Mouse (Mus musculus) thymus, adult 2 months (tissue): ENCODE data around the gene Avil. TPM values are rescaled to one million over a fixed set of nuclear protein-coding genes. Genes with fewer than 3 reads are reported as not detected.

Experiments used
- DNase-seq: peaks from one replicate; pipeline ENCODE4 v3.0.0; 2021
- H3K27ac ChIP-seq: fragments of 200-500 bp; 2 replicates; pipeline ENCODE4 v1.5.1; 2012; ENCODE audit warnings: low read length, control low read depth; ENCODE audit not compliant: control insufficient read depth, insufficient read depth
- H3K27me3 ChIP-seq: fragments of 200-500 bp; 2 replicates; pipeline ENCODE4 v1.6.1; 2012; ENCODE audit warnings: mild to moderate bottlenecking, low read length, moderate library complexity, mixed read lengths; ENCODE audit not compliant: control insufficient read depth, insufficient read depth
- H3K36me3 ChIP-seq: fragments of 200-500 bp; 2 replicates; pipeline ENCODE4 v1.6.1; 2012; ENCODE audit warnings: mild to moderate bottlenecking, low read length, moderate library complexity; ENCODE audit not compliant: control insufficient read depth, insufficient read depth
- H3K4me1 ChIP-seq: fragments of 200-500 bp; replicated peaks from 2 replicates; pipeline ENCODE4 v1.6.1; 2012; ENCODE audit warnings: low read length; ENCODE audit not compliant: control insufficient read depth, insufficient read depth
- H3K4me3 ChIP-seq: fragments of 200-500 bp; 2 replicates; pipeline ENCODE4 v1.5.1; 2012; ENCODE audit warnings: mild to moderate bottlenecking, low read length, control low read depth, moderate library complexity; ENCODE audit not compliant: control insufficient read depth, insufficient read depth
- CTCF ChIP-seq: fragments of 200-500 bp; IDR thresholded peaks from 2 replicates; pipeline ENCODE4 v1.5.1; 2012; ENCODE audit warnings: mild to moderate bottlenecking, control low read depth, low read length, moderate library complexity, borderline replicate concordance; ENCODE audit not compliant: control insufficient read depth, poor library complexity, insufficient read depth; ENCODE audit errors: extremely low read depth
- POLR2A ChIP-seq: fragments of 200-500 bp; IDR thresholded peaks from 2 replicates; pipeline ENCODE4 v1.6.1; 2012; ENCODE audit warnings: mild to moderate bottlenecking, low read length, control low read depth, moderate library complexity; ENCODE audit not compliant: control insufficient read depth, poor library complexity, insufficient read depth; ENCODE audit errors: extremely low read depth
- WGBS: fragments of 180-500 bp; shearing (Covaris S2); methylation state at CpG from one replicate; pipeline ENCODE4 v1.1.7; 2018; 5-methylcytosine and 5-hydroxymethylcytosine counted together
- polyA plus RNA-seq: library from polyadenylated mRNA; depleted of rRNA; stranded (reverse); fragments of >200 nt; gene quantifications from 2 replicates; pipeline ENCODE4 v1.2.3, GENCODE M21; 2012

The Avil gene
- polyA plus RNA-seq, 1 experiment = 0.97 TPM

GRCm38 (mm10) chr10:126961757-126962156, 38.8 kb upstream of the Avil start:
- no peak overlapping the region for H3K27ac ChIP-seq
- no peak for DNase-seq
- H3K36me3 ChIP-seq = no peaks in the 10 kb centered on the region
- H3K27me3 ChIP-seq = no peaks in the 10 kb centered on the region
- TF ChIP-seq POLR2A (no peak), CTCF (no peak)
- H3K4me3 ChIP-seq = no peak overlapping the region
- no peaks in the 10 kb centered on the region for H3K4me1 ChIP-seq
- 92% methylated on average over 10 of the region's 10 CpGs for WGBS

DNA sequence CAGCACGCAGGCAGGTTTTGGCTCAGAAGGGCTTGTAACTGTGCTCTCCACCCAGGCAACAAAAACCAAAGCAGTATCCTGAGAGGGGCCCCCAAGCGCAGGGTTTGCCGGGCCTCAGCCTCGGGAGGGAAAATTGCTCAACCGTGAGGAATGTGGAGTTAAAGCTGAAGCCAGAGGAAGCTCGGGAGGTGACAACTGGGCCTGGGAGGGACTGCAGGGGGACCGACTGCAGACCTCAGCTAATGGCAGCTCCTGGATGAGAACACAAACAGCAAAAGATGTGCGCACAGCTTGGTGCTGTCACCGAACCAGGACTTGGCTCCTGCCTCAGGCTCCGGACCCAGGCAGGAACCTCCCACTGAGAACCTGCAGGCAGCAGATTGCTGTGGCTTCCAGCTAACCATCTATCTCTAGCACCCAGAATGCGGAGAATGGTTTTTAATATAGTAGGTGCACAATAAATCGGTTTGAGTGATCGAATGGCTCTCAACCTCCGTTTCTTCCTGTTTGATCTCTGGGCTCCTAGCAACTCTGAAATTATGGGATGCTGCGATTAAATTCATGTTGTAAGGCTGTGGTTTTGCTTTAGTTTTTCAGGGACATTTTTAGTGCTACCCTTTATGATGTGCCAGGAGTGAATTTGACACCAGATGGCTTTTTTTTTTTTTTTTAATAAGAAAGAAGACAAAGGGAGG, 38.1 kb upstream of the Avil start:
- WGBS = 67% methylated on average over 15 of the region's 15 CpGs
- TF ChIP-seq CTCF = no peak
- no peak for TF ChIP-seq POLR2A
- Histone ChIP-seq H3K27me3 (no peaks in the 10 kb centered on the region), H3K36me3 (no peaks in the 10 kb centered on the region), H3K4me1 (no peaks in the 10 kb centered on the region), H3K27ac (no peak overlapping the region), H3K4me3 (no peak overlapping the region)
- DNase-seq = no peak

GRCm38 (mm10) chr10:126962966-126963330, 37.6 kb upstream of the Avil start:
- no peak overlapping the region for H3K27ac ChIP-seq
- TF ChIP-seq POLR2A (no peak), CTCF (no peak)
- no peaks in the 10 kb centered on the region for H3K27me3 ChIP-seq
- H3K4me1 ChIP-seq = no peaks in the 10 kb centered on the region
- no peak overlapping the region for H3K4me3 ChIP-seq
- H3K36me3 ChIP-seq = no peaks in the 10 kb centered on the region
- WGBS = 92% methylated on average over 6 of the region's 6 CpGs
- no peak for DNase-seq

DNA sequence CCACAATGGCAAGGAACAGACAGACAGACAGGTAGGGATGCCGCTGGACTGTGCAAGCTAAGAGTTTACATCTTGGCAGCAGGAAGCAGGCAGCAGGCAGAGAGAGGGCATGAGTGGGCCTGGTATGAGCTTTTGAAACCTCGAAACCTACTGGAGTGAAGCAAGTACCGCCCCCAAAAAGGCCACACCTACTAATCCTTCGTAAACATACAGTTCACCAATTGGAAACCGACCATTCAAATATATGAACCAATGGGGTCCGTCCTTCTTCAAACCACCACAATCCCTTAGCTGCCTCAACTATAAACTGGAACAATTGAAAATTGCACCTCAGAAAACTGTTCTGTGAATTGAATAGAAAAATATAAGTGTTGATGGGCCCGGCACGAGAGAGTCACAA, 36.7 kb upstream of the Avil start:
- no peak for DNase-seq
- Histone ChIP-seq H3K27me3 (no peaks in the 10 kb centered on the region), H3K4me1 (no peaks in the 10 kb centered on the region), H3K27ac (no peak overlapping the region), H3K4me3 (no peak overlapping the region), H3K36me3 (no peaks in the 10 kb centered on the region)
- 92% methylated on average over 8 of the region's 8 CpGs for WGBS
- no peak for TF ChIP-seq POLR2A
- no peak for TF ChIP-seq CTCF

DNA sequence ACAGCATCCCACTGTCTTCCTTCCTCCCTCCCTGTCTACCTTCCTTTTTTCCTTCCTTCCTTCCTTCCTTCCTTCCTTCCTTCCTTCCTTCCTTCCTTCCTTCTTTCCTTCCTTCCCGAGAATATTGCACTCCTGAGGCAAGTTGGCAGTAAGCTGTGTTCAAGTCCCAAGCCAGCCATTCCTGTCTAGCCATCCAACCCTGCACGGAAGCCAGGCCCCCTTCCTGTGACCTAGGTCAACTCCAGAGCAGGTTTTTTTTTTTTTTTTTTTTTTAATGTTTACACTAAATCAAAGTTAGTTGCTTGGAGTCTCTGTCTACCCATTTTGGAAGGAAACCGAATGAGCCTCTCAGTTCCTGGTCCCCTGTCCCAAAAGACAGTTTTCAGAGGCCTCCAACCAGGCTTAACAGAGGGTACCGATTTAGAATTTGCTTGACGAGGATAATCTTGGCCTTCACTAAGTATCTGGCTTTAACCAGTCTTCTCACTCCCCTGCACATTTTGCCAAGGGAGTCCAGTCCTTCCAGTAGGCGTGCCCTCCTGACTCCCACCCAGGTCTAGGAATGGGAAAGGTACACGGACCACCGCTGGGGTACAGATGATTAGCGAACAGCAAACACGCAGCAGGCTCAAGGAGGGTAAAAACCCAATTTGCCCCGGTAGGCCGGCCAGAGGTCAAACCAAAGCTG, 29.0 kb upstream of the Avil start:
- Histone ChIP-seq H3K27me3 (no peaks in the 10 kb centered on the region), H3K27ac (no peak overlapping the region), H3K4me3 (no peak overlapping the region), H3K4me1 (no peaks in the 10 kb centered on the region), H3K36me3 (no peaks in the 10 kb centered on the region)
- no peak for DNase-seq
- 84% methylated on average over 12 of the region's 12 CpGs for WGBS
- no peak for TF ChIP-seq POLR2A
- TF ChIP-seq CTCF = no peak

GRCm38 (mm10) chr10:126972051-126972725, 28.3 kb upstream of the Avil start:
- Histone ChIP-seq H3K27ac (no peak overlapping the region), H3K36me3 (no peaks in the 10 kb centered on the region), H3K4me1 (no peaks in the 10 kb centered on the region), H3K27me3 (no peaks in the 10 kb centered on the region), H3K4me3 (no peak overlapping the region)
- DNase-seq = no peak
- TF ChIP-seq POLR2A (no peak), CTCF (no peak)
- 91% methylated on average over 13 of the region's 13 CpGs for WGBS
